In genomic region chr5:23857189-23857588, GRCm38 (mm10) we compare ENCODE assay signal across 29 mouse cellular contexts.
"Had no signal": no experiment of that assay in that cellular context is flagged by ENCODE, and none has a peak within 500 bp of the region (broad histone marks: within the 10 kb centered on the region; RNA-seq: fewer than 3 reads in every experiment).

No protein-coding gene starts in this region.

- H3K4me1 ChIP-seq: limb, embryonic 10.5 days; midbrain, embryonic 10.5 days; midbrain, embryonic 12.5 days; midbrain, embryonic 15.5 days had no signal

- DNase-seq: left cerebral cortex, postnatal 4 days; liver; liver, embryonic 13.5 days; liver, postnatal 0 days; lung, adult 18-20 months; lung, adult 2 months; lung, embryonic 14.5 days; lung, postnatal 10 days; lung, postnatal 14 days; lung, postnatal 36 days; lung, postnatal 4 days; midbrain, embryonic 14.5 days had no signal

- H3K4me3 ChIP-seq: limb, embryonic 10.5 days; limb, embryonic 12.5 days; limb, embryonic 13.5 days; limb, embryonic 15.5 days; liver, embryonic 12.5 days; liver, embryonic 13.5 days; liver, embryonic 15.5 days; lung, embryonic 15.5 days; megakaryocyte, embryonic 14.5 days; midbrain, embryonic 10.5 days; midbrain, embryonic 12.5 days; midbrain, embryonic 13.5 days; midbrain, embryonic 15.5 days; myocyte had no signal

- H3K4me2 ChIP-seq: limb, embryonic 12.5 days; limb, embryonic 13.5 days; limb, embryonic 15.5 days; liver, embryonic 11.5 days; liver, embryonic 12.5 days; liver, embryonic 13.5 days; liver, embryonic 15.5 days; lung, embryonic 14.5 days; lung, embryonic 15.5 days; midbrain, embryonic 11.5 days; midbrain, embryonic 12.5 days; midbrain, embryonic 13.5 days; midbrain, embryonic 15.5 days had no signal

- H3K9me3 ChIP-seq: limb, embryonic 10.5 days; limb, embryonic 12.5 days; limb, embryonic 13.5 days; limb, embryonic 15.5 days; liver, embryonic 12.5 days; liver, embryonic 13.5 days; liver, embryonic 15.5 days; lung, embryonic 15.5 days; megakaryocyte, embryonic 14.5 days; midbrain, embryonic 10.5 days; midbrain, embryonic 12.5 days; midbrain, embryonic 13.5 days; midbrain, embryonic 15.5 days had no signal

- H3K27me3 ChIP-seq: limb, embryonic 12.5 days; limb, embryonic 13.5 days; limb, embryonic 15.5 days; liver, embryonic 12.5 days; liver, embryonic 13.5 days; liver, embryonic 15.5 days; lung, embryonic 15.5 days; megakaryocyte, embryonic 14.5 days; midbrain, embryonic 12.5 days; midbrain, embryonic 13.5 days; midbrain, embryonic 15.5 days had no signal

- H3K27ac ChIP-seq: limb, embryonic 10.5 days; limb, embryonic 12.5 days; limb, embryonic 13.5 days; limb, embryonic 15.5 days; liver, embryonic 12.5 days; liver, embryonic 13.5 days; liver, embryonic 14.5 days; liver, embryonic 15.5 days; lung, embryonic 15.5 days; macrophage; midbrain, embryonic 10.5 days; midbrain, embryonic 12.5 days; midbrain, embryonic 13.5 days; midbrain, embryonic 15.5 days had no signal

- H3K9ac ChIP-seq: limb, embryonic 12.5 days; limb, embryonic 13.5 days; limb, embryonic 15.5 days; liver, embryonic 12.5 days; liver, embryonic 13.5 days; liver, embryonic 14.5 days; liver, embryonic 15.5 days; liver, postnatal 0 days; lung, embryonic 14.5 days; lung, embryonic 15.5 days; midbrain, embryonic 12.5 days; midbrain, embryonic 13.5 days; midbrain, embryonic 15.5 days had no signal
